Mouse (Mus musculus) liver, embryonic 12.5 days (tissue): Measurements from ENCODE around the gene Sptbn4. TPM values are rescaled to one million over a fixed set of nuclear protein-coding genes. Genes with fewer than 3 reads are reported as not detected.

Experiments used
- ATAC-seq: fragments of 200-750 bp; cut with Nextera tagmentation; 2 replicates; pipeline ENCODE4 v1.8.0; 2017; ENCODE audit warnings: moderate number of reproducible peaks, mild to moderate bottlenecking, moderate library complexity
- H3K27ac ChIP-seq: fragments of 300-500 bp; sonication (generic); 2 replicates; pipeline ENCODE4 v1.5.1; 2016; ENCODE audit warnings: mild to moderate bottlenecking
- H3K27me3 ChIP-seq: fragments of 300-500 bp; sonication (generic); replicated peaks from 2 replicates; pipeline ENCODE4 v1.6.1; 2016; ENCODE audit warnings: mild to moderate bottlenecking, moderate library complexity
- H3K36me3 ChIP-seq: fragments of 300-500 bp; sonication (generic); 2 replicates; pipeline ENCODE4 v1.6.1; 2016; ENCODE audit warnings: mild to moderate bottlenecking, moderate library complexity
- H3K4me1 ChIP-seq: fragments of 300-500 bp; sonication (generic); 2 replicates; pipeline ENCODE4 v1.6.1; 2016
- H3K4me2 ChIP-seq: fragments of 300-500 bp; sonication (generic); 2 replicates; pipeline ENCODE4 v1.6.1; 2016; ENCODE audit warnings: mild to moderate bottlenecking, moderate library complexity
- H3K4me3 ChIP-seq: fragments of 300-500 bp; sonication (generic); 2 replicates; pipeline ENCODE4 v1.5.1; 2016; ENCODE audit warnings: mild to moderate bottlenecking, moderate library complexity
- H3K9ac ChIP-seq: fragments of 300-500 bp; sonication (generic); 2 replicates; pipeline ENCODE4 v1.6.1; 2016; ENCODE audit warnings: mild to moderate bottlenecking, moderate library complexity
- H3K9me3 ChIP-seq: fragments of 300-500 bp; sonication (generic); replicated peaks from 2 replicates; pipeline ENCODE4 v1.6.1; 2016; ENCODE audit warnings: mild to moderate bottlenecking, moderate library complexity
- WGBS: fragments of 180-500 bp; shearing (Covaris S2); methylation state at CpG from one replicate; pipeline ENCODE4 v1.1.7; 2016; ENCODE audit not compliant: insufficient replicate concordance; 5-methylcytosine and 5-hydroxymethylcytosine counted together
- polyA plus RNA-seq: library from polyadenylated mRNA; unstranded; fragments of >200 nt; fragmentation: Nextera tagmentation; extraction: Ambion mirVana; gene quantifications from 2 replicates; pipeline ENCODE4 v1.2.1, GENCODE M21; 2016

The Sptbn4 gene
- polyA plus RNA-seq, 1 experiment from 2014 or later, result 0.12 TPM

DNA sequence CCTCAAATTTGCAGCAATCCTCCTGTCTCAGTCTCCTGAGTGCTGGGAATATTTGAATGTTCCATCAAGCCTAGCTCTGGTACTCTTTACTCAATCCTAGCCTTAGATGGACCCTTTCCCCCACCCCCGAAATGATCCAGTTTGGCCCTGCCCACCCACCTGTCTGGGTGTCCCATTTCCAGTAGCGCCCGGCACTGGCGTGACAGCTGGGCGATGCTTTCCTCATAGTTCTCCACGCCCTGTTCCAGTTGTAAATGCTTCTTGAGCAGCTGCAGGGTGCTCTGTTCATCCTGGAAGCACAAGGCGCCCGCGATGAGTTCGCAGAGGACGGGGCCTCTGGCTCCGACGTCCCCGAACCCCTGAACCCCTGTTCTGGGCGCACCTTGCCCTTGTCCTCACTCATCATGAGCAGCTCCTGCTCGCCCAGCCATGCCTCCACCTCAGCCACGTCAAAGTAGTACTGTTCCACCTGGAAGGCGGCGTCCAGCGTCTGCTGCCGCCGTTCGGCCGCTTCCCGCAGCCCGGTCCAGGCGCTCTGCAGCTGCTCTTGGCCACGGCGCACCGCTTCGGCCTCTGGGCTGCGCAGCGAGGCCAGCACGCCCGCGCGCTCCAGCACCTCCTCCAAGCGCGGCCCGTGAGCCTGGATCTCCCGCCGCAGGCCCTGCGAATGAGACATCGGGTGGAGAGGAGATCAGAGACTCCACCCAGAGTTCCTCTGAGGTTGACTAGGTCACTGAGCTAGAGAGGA is 75.6 kb downstream of the Sptbn4 start:
- H3K27me3 ChIP-seq, result peaks cover 98% of the 10 kb centered on the region
- no peak for ATAC-seq
- 10% methylated on average over 44 of the region's 44 CpGs for WGBS
- peaks cover 8% of the 10 kb centered on the region; the same call in 1 of the 2 replicates for H3K9me3 ChIP-seq
- no peak overlapping the region for H3K9ac ChIP-seq
- no peaks in the 10 kb centered on the region for H3K36me3 ChIP-seq
- H3K4me3 ChIP-seq, result no peak overlapping the region
- peaks cover 6% of the 10 kb centered on the region for H3K4me1 ChIP-seq
- H3K27ac ChIP-seq, result no peak overlapping the region
- no peak overlapping the region for H3K4me2 ChIP-seq

DNA sequence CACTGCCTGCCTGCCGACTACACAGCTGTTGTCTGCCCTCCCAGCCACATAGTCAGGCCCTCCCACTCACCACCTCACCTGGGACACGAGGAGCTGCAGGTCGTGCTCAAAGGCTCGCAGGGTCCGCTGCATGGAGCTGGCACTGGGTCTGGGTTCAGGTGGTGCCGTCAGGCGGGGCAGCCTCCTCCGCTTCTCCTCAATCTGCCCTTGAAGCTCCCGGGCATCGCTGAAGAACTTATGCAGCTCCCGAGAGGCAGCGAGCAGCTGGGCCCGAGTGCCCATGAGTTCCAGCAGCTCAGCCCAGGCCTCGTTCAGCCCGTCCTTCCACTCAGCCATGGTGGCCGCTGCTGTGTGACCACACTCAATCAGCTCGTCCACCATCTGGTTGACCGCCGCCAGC is 78.4 kb downstream of the Sptbn4 start:
- 74% methylated on average over 19 of the region's 19 CpGs for WGBS
- Histone ChIP-seq H3K4me2 (no peak overlapping the region), H3K27ac (no peak overlapping the region), H3K27me3 (peaks cover 100% of the 10 kb centered on the region), H3K36me3 (no peaks in the 10 kb centered on the region), H3K9ac (no peak overlapping the region), H3K4me3 (no peak overlapping the region), H3K9me3 (peaks cover 8% of the 10 kb centered on the region; the same call in 1 of the 2 replicates), H3K4me1 (peaks cover 10% of the 10 kb centered on the region)
- ATAC-seq, result no peak

DNA sequence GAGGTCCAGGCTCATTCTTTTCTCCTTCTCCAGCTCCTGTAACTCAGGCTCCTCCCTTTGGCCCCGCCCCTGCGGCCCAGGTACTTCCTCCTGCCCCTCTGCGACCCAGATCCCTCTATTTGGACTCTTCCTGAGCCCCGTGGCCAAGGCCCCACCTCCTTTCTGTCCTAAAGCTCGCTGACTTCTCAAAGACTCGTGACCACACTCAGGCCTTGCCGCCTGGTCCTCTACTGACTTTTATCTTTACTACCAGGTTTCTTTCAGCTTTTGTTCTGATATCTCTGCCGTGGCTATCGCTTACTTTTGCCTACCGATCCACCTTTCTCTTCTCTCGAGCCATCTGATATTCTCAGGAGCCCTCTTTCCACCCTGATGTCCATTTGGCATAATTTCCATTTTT is 79.5 kb downstream of the Sptbn4 start:
- ATAC-seq, result 0 out of 2 replicates have a peak, but pooled peaks have one; percentile 19
- peaks cover 14% of the 10 kb centered on the region for H3K4me1 ChIP-seq
- WGBS, result 6% methylated on average over 11 of the region's 11 CpGs

DNA sequence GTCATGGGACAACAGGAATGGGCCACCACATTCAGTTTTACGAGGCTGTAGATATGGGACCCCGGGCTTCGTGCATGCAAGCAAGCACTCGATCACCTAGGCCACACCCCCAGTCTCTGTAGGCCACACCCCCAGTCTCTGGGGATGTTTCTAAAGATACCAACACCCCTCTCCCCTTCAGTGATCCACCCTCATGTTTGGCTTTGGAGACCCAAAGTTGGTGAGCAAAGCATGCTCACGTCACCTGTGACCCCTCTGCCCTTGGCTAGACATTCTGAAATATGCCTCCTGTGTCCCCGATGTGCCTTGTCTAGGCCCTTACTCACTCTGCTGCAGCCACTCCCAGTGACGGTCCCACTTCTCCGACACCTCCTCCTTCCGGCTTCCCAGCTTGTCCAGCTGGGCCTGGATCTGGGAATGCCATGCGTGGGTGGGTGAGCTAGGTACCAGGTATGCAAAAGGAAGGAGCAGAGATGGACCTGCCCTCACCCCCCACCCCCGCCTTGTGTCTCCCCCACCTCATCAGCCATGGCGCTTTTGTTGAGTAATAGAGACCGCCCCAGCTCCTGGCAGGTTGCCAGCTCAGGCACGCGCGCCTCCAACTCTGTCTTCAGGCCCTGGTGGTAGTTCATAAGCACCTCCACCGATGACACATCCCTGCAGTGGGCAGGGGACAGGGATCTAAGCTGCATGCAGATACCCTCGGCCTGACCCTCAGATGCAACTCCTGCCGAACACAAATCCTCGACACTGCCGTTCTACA is 81.2 kb downstream of the Sptbn4 start:
- H3K9ac ChIP-seq, result no peak overlapping the region
- WGBS, result 42% methylated on average over 21 of the region's 21 CpGs
- no peak overlapping the region for H3K4me2 ChIP-seq
- no peaks in the 10 kb centered on the region for H3K36me3 ChIP-seq
- peaks cover 8% of the 10 kb centered on the region; the same call in 1 of the 2 replicates for H3K9me3 ChIP-seq
- H3K27ac ChIP-seq, result no peak overlapping the region
- peaks cover 95% of the 10 kb centered on the region for H3K27me3 ChIP-seq
- H3K4me1 ChIP-seq, result peaks cover 22% of the 10 kb centered on the region
- ATAC-seq, result no peak
- no peak overlapping the region for H3K4me3 ChIP-seq

More for the DNA sequence above, 79.5 kb downstream of the Sptbn4 start:
- no peak overlapping the region for H3K9ac ChIP-seq
- peak overlapping the region; percentile 20; the same call in 1 of the 2 replicates for H3K4me2 ChIP-seq
- H3K27me3 ChIP-seq, result peaks cover 100% of the 10 kb centered on the region
- H3K4me3 ChIP-seq, result no peak overlapping the region
- H3K36me3 ChIP-seq, result no peaks in the 10 kb centered on the region
- H3K9me3 ChIP-seq, result peaks cover 8% of the 10 kb centered on the region; the same call in 1 of the 2 replicates
- H3K27ac ChIP-seq, result no peak overlapping the region

DNA sequence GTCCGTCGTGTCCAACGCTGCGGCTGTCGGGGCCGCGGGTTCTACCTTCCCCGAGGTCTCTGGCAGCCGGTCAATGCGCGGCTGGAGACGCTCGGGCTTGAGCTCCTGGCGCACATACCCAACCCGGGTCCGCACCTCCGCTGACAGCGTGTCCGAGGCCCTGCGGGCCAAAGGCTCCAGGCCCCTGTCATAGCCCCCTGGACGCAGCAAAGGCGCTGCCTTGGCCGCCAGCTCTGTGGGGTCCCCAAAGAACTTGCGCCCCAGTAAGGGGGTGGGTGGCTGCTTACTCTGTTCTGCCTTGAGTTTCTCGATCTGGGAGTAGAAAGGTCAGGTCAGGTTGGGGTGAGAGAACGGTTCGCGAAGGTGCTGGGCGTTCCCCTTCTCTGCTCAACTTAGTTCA is 83.1 kb downstream of the Sptbn4 start:
- H3K4me2 ChIP-seq, result peak overlapping the region; percentile 39
- no peak overlapping the region for H3K9ac ChIP-seq
- H3K4me3 ChIP-seq, result peak overlapping the region; percentile 4; the same call in 1 of the 2 replicates
- H3K27ac ChIP-seq, result no peak overlapping the region
- H3K27me3 ChIP-seq, result peaks cover 76% of the 10 kb centered on the region
- no peak for ATAC-seq
- 4% methylated on average over 29 of the region's 29 CpGs for WGBS
- H3K9me3 ChIP-seq, result no peaks in the 10 kb centered on the region
- H3K36me3 ChIP-seq, result no peaks in the 10 kb centered on the region
- H3K4me1 ChIP-seq, result peaks cover 31% of the 10 kb centered on the region

DNA sequence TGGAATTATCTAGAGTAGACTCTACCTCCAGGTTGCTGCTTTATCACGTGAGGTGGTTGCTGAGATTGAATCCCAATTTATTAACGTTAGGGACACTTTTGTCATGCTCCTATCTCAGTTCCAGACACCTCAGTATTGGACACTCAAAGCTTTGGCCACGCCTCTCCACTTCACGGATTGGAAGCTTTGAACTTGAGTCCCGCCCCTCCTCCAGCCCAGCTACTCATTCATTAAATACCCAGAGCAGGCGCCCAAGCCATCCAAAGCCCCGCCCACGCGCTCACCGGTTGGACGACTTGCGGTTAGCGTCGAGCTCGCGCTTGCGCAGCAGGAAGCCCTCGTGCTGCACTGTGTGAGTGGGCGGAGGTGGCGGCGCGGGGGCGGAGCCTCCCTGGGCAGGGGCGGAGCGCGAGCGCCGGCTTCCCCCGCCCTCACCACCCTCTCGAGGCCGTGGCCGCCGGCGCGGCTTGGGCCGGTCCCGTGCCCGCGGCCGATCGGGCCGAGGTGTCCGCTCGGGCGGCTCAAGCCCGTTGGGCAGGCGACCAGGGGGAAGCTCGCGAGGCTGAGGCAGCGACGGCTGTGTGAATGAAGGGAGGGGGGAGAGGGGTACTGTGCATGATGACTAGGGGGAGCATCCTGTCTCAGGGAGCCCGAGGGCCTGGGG is 86.1 kb downstream of the Sptbn4 start:
- Histone ChIP-seq H3K4me3 (peak overlapping the region; percentile 53), H3K4me1 (peaks cover 41% of the 10 kb centered on the region), H3K9me3 (no peaks in the 10 kb centered on the region), H3K9ac (peak overlapping the region; percentile 70), H3K27me3 (peaks cover 46% of the 10 kb centered on the region), H3K27ac (no peak overlapping the region), H3K4me2 (peak overlapping the region; percentile 86), H3K36me3 (no peaks in the 10 kb centered on the region)
- peak; percentile 90 for ATAC-seq
- WGBS, result under 1% methylated on average over 52 of the region's 52 CpGs

DNA sequence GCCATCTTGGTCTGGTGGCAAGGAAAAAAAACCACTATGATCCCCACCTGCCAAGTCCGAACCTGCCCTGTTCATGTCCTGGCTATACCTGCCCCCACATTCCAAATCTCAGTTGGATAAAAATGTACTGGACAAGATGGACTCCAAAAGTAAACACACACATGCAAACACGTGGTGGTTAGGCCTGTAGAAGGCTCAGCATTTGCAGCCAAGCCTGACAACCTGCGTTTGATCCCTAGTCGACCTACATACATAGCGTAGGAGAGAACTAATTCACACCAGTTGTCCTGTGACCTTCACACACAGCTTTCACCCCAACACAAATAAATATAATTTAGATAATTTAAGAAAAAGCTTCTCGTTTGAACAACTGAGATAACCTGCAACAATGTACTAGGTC is 86.7 kb downstream of the Sptbn4 start:
- Histone ChIP-seq H3K27ac (no peak overlapping the region), H3K4me2 (peak overlapping the region; percentile 86), H3K4me3 (no peak overlapping the region), H3K9ac (no peak overlapping the region), H3K36me3 (no peaks in the 10 kb centered on the region), H3K4me1 (peaks cover 44% of the 10 kb centered on the region), H3K9me3 (no peaks in the 10 kb centered on the region), H3K27me3 (peaks cover 40% of the 10 kb centered on the region)
- 49% methylated on average over 6 of the region's 6 CpGs for WGBS
- ATAC-seq, result no peak

DNA sequence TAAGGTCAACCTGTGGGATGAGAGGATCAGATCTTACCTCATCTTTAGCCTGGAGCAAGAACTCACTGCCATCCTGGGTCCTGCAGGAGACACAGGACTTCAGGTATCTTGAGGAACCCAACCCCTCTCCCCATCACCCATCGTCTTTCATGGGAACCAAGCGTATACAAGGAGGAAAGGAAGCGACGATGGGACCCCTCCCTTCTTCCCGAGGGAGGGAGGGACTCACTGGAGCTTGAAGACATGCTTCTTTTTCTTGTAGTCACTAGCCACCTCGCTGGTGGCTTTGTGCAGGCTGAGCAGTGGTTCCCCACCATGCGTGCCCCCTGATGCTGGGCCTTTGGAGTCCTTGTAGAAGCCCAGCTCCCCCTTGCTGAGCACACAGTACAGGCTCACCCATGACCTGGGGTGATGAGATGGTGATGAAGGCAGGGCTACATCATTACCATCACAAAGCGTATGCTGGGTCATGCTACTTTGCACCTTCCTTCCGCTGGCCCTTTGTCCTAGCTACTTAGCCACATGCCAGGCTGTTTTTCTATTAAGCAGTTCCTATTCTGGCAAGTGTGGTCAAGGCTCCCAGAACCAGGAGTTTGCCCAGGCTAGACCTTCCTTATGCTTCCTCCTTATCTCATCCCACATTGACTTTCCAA is 87.7 kb downstream of the Sptbn4 start:
- no peaks in the 10 kb centered on the region for H3K9me3 ChIP-seq
- peaks cover 51% of the 10 kb centered on the region for H3K4me1 ChIP-seq
- H3K27me3 ChIP-seq, result peaks cover 31% of the 10 kb centered on the region
- H3K9ac ChIP-seq, result no peak overlapping the region
- 83% methylated on average over 9 of the region's 9 CpGs for WGBS
- ATAC-seq, result no peak
- H3K4me2 ChIP-seq, result no peak overlapping the region
- H3K36me3 ChIP-seq, result no peaks in the 10 kb centered on the region
- no peak overlapping the region for H3K27ac ChIP-seq
- H3K4me3 ChIP-seq, result no peak overlapping the region

DNA sequence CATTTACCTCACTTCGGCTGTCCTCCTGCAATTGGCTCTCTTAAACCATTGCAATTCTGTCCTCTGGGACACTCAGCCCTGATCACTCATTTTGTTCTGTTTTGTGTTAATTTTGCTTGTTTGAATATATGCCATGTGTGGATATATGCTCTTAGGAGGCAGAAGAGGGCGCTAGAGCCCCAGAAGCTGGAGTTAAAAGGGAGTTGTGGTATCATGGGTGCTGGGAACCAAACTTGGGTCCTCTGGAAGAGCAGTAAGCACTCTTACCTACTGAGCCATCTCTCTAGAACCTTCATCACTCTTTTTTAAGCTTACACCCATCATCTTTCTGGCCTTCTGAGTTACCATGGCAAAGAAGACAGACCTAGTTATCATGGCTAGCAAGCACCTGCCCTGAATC is 88.3 kb downstream of the Sptbn4 start:
- Histone ChIP-seq H3K4me2 (no peak overlapping the region), H3K27ac (no peak overlapping the region), H3K9me3 (no peaks in the 10 kb centered on the region), H3K9ac (no peak overlapping the region), H3K4me1 (peaks cover 54% of the 10 kb centered on the region), H3K4me3 (no peak overlapping the region), H3K36me3 (no peaks in the 10 kb centered on the region), H3K27me3 (peaks cover 24% of the 10 kb centered on the region)
- 60% methylated on average over 2 of the region's 2 CpGs for WGBS
- ATAC-seq, result no peak

DNA sequence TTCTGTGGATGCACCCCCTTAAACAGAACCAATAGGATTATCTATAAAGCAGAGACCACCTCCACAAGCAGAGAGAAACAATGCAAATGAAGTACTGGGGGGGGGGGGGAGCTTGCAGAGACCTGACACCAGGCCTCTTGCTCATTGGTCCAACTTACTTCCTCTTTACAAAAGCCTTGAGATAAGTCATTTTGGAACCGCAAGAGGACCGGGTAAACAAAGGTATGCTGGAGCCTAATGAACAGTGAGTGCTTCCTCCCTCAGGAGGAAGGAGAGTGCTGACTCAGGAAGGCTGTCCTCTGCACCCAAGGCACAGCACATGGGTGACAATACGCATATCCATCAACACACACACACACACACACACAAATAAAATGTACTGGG is 89.9 kb downstream of the Sptbn4 start:
- H3K9me3 ChIP-seq, result no peaks in the 10 kb centered on the region
- H3K4me2 ChIP-seq, result peak overlapping the region; percentile 91
- H3K4me1 ChIP-seq, result peaks cover 58% of the 10 kb centered on the region
- peaks cover 9% of the 10 kb centered on the region for H3K27me3 ChIP-seq
- peaks cover 9% of the 10 kb centered on the region for H3K36me3 ChIP-seq
- peak overlapping the region; percentile 78 for H3K4me3 ChIP-seq
- no peak for ATAC-seq
- H3K27ac ChIP-seq, result peak overlapping the region; percentile 78
- WGBS, result 2% methylated on average over 3 of the region's 3 CpGs
- H3K9ac ChIP-seq, result peak overlapping the region; percentile 78

DNA sequence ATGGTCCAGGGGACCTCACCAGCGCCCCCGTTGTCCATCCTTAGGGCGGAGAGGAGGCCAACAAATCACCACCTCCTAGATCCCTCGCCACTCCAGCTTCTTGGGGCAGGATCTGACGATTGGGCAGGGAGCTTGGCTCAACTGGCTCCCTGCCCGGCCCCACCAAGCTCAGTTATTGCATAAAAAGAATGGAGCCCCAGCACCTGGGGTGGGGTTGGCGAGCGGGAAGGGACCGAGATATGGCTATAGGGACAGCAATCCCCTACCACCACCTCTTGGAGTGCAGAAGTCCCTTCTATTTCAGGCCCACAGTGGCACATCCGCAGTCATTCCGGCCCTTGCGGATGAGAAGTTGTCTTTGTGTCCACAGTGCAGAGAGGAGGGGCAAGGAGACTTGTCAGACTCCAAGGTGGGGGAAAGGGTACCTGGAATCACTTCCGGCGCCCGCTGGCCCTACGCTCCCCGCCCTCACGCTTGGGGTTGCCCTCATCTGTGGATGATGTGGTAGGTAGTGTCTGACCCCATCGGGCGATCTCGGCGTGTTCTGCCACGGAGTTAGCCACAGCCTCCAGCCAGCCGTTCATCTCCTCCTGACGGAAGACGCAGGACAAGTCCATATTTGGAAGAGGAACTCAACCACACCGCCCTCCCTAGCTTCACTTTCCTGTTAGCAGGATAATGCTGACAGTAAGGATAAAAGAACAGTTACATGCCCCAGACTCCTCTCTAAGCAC is 90.5 kb downstream of the Sptbn4 start, which contains the start of gene Gm20479:
Gm20479 (minus strand) TSS at position 559 of the 734 bp plus-strand sequence.
- Histone ChIP-seq H3K4me2 (peak within 1 kb of the TSS; percentile 91), H3K27ac (peak within 1 kb of the TSS; percentile 78), H3K27me3 (peaks cover 4% of the 10 kb centered on the region), H3K36me3 (peaks cover 15% of the 10 kb centered on the region), H3K9me3 (no peaks in the 10 kb centered on the region), H3K4me3 (peak within 1 kb of the TSS; percentile 78), H3K9ac (peak within 1 kb of the TSS; percentile 78), H3K4me1 (peaks cover 56% of the 10 kb centered on the region)
- 1% methylated on average over 27 of the region's 27 CpGs for WGBS
- ATAC-seq, result no peak
